Mouse (Mus musculus): ENCODE data around the gene Brdt.

DNA sequence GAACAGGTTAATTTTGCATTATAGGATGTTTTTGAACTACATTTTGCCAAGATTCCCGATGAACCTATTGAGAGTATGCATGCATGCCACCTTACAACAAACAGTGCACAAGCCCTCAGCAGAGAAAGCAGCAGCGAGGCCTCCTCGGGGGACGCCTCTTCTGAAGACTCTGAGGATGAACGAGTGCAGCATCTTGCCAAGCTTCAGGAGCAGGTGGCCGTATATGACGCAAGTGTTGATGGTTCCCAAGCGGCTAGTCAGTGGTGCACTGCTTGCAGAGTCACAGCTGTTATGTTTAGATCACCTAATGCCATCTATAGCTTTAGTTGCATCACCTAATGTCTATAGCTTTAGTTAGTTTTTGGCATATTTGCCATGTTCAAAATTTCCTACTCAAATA lies 26.8 kb downstream of the Brdt start:
- TF ChIP-seq CTCF (IDR thresholded peaks at IDR 0.05; ENCODE audit: control insufficient read depth, insufficient read depth, insufficient replicate concordance, low read depth, low read length) = no peak
- TF ChIP-seq POLR2A (IDR thresholded peaks at IDR 0.05; ENCODE audit: control insufficient read depth, low read depth, low read length) = no peak

Data from testis, adult 2 months (tissue).